Mouse (Mus musculus): ENCODE data around the gene Tha1.

GRCm38 (mm10) chr11:117838572-117838971 is 34.7 kb downstream of the Tha1 start:
- TF ChIP-seq CTCF (conservative IDR thresholded peaks at IDR 0.05; ENCODE audit: low read length) (no peak), POU5F1 (IDR thresholded peaks at IDR 0.05; ENCODE audit: borderline replicate concordance, low read length) (no peak), NANOG (IDR thresholded peaks at IDR 0.05; ENCODE audit: borderline replicate concordance, low read length) (no peak)

All from E14TG2a.4 (cell line).